Mouse (Mus musculus) forebrain, embryonic 12.5 days (tissue): Measurements from ENCODE around the gene Snapc2. TPM values are rescaled to one million over a fixed set of nuclear protein-coding genes. Genes with fewer than 3 reads are reported as not detected.

Source experiments
- ATAC-seq: fragments of 200-750 bp; cut with Nextera tagmentation; 2 replicates; pipeline ENCODE4 v1.8.0; 2017; ENCODE audit warnings: moderate TSS enrichment; ENCODE audit not compliant: low FRiP score
- H3K27ac ChIP-seq: fragments of 300-500 bp; sonication (generic); 2 replicates; pipeline ENCODE4 v1.5.1; 2016; ENCODE audit warnings: mild to moderate bottlenecking
- H3K27me3 ChIP-seq: fragments of 300-500 bp; sonication (generic); 2 replicates; pipeline ENCODE4 v1.6.1; 2016; ENCODE audit warnings: mild to moderate bottlenecking
- H3K36me3 ChIP-seq: fragments of 300-500 bp; sonication (generic); replicated peaks from 2 replicates; pipeline ENCODE4 v1.6.1; 2016; ENCODE audit warnings: mild to moderate bottlenecking
- H3K4me1 ChIP-seq: fragments of 300-500 bp; sonication (generic); 2 replicates; pipeline ENCODE4 v1.6.1; 2016
- H3K4me2 ChIP-seq: fragments of 300-500 bp; sonication (generic); 2 replicates; pipeline ENCODE4 v1.6.1; 2016; ENCODE audit warnings: mild to moderate bottlenecking, moderate library complexity
- H3K4me3 ChIP-seq: fragments of 300-500 bp; sonication (generic); replicated peaks from 2 replicates; pipeline ENCODE4 v1.5.1; 2016; ENCODE audit warnings: mild to moderate bottlenecking
- H3K9ac ChIP-seq: fragments of 300-500 bp; sonication (generic); 2 replicates; pipeline ENCODE4 v1.6.1; 2016; ENCODE audit warnings: mild to moderate bottlenecking
- H3K9me3 ChIP-seq: fragments of 300-500 bp; sonication (generic); 2 replicates; pipeline ENCODE4 v1.6.1; 2016
- WGBS: fragments of 180-500 bp; shearing (Covaris S2); methylation state at CpG from one replicate; pipeline ENCODE4 v1.1.7; 2016; 5-methylcytosine and 5-hydroxymethylcytosine counted together
- polyA plus RNA-seq: library from polyadenylated mRNA; unstranded; fragments of >200 nt; fragmentation: Nextera tagmentation; extraction: Ambion mirVana; gene quantifications from 2 replicates; pipeline ENCODE4 v1.2.1, GENCODE M21; 2016

Snapc2 gene
- polyA plus RNA-seq, 1 experiment from 2014 or later, result 67.2 TPM

DNA sequence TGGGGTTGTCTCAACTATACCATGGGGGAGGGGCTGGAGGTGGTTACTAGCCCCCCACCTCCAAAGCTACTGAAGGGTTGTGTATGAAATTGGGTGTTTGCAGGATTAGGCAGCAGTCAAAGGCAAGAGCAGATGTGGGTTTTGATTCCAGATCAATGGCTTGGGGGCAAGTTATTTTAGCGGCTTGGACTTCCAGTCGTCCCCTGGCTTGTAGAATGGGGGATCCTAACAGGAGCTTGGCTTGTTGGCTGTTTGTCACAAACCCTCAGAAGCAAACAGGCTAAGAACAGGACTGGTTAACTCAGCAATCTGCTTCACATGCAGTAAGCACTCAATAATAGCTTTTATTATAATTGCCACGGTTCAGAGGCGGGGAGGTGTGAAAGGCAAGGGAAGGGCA is 4.5 kb downstream of the Snapc2 start:
- Histone ChIP-seq H3K36me3 (peaks cover 61% of the 10 kb centered on the region), H3K4me3 (peak overlapping the region; percentile 83), H3K9ac (peak overlapping the region; percentile 90), H3K9me3 (no peaks in the 10 kb centered on the region), H3K4me1 (peaks cover 43% of the 10 kb centered on the region), H3K4me2 (peak overlapping the region; percentile 61), H3K27me3 (no peaks in the 10 kb centered on the region), H3K27ac (peak overlapping the region; percentile 97; the same call in 1 of the 2 replicates)
- WGBS, result 66% methylated on average over 4 of the region's 4 CpGs
- ATAC-seq, result no peak

DNA sequence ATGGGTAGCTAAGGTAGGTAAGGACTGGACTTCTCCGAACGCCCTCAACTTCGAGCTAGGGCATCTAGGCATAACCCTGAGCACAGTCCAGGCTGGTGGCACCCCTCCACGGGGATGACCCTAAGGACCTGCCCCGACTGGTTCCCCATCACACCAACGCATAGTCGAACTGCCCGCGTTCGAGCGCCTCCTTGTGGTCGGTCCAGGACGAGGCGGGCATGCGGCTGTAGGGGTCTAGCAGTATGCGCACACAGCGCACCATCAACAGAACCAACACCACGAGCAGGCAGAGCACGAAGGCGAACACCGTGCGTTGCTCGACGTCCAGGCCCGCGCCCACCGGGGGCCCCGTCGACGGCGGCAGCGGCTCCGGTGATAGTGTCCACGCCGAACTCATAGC is 5.4 kb downstream of the Snapc2 start:
- Histone ChIP-seq H3K4me1 (peaks cover 40% of the 10 kb centered on the region), H3K4me2 (peak overlapping the region; percentile 61), H3K4me3 (peak overlapping the region; percentile 83), H3K27me3 (no peaks in the 10 kb centered on the region), H3K9ac (peak overlapping the region; percentile 90), H3K27ac (peak overlapping the region; percentile 97), H3K36me3 (peaks cover 69% of the 10 kb centered on the region), H3K9me3 (no peaks in the 10 kb centered on the region)
- ATAC-seq, result peak; percentile 73
- 1% methylated on average over 34 of the region's 35 CpGs for WGBS

DNA sequence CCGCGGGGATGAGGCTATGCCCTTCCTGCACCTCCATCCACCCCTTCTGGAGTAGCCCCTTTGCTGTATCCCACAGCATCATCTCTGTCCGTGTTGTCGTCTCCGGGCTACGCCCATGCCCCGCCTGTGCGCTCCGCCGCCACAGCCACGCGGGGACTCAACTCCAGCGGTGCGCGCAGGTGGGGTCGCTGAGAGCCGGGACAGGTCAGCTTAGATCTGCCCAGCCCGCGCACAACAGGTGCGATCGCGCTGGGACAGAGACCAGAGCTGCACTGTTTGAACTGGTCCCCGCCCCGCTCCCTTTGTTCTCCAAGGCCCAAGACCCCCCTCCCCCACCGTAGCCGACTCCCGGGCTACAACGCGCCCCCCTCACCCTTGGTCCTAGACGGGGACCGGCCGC is 5.8 kb downstream of the Snapc2 start:
- H3K9me3 ChIP-seq, result no peaks in the 10 kb centered on the region
- no peaks in the 10 kb centered on the region for H3K27me3 ChIP-seq
- H3K4me2 ChIP-seq, result peak overlapping the region; percentile 61
- H3K36me3 ChIP-seq, result peaks cover 74% of the 10 kb centered on the region
- ATAC-seq, result peak; percentile 81
- peak overlapping the region; percentile 97 for H3K27ac ChIP-seq
- H3K4me1 ChIP-seq, result peaks cover 38% of the 10 kb centered on the region
- peak overlapping the region; percentile 90 for H3K9ac ChIP-seq
- under 1% methylated on average over 30 of the region's 32 CpGs for WGBS
- peak overlapping the region; percentile 83 for H3K4me3 ChIP-seq

DNA sequence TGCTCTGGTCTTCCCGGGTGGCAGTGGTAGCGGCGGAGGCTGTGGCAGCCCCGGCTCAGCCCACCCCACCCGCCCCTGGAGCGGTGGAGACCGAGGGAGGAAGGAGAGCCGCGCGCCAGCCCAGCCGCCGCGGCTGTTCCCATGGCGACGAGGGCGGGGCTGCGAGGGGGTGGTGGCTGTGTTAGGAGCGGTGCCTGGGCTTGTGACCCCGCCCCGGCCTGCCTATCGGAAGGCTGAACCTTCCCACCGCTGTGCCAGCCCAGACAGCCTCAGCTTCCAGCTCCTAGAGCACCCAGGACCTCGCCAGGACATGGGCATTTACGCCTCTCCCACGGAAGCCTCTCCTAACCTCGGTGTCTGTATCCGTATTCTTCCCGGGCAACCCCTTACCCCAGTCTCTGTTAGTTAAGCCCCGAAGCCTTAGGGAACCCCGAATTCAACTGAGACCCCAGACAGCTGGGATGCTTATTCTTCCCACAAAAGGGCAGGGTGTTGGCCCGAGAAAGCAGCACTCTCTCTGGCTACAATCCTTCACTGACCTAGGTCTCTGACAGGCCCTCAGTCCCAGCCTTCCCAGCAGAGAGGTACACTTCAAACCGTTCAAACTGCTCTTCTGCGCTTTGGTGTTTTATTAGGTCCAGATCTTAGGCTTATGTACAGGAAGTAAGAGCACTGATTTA is 6.4 kb downstream of the Snapc2 start, which contains the start of gene Ctxn1:
Gene Ctxn1, minus strand, starts transcription at position 150 of the 680 bp plus-strand sequence.
- Histone ChIP-seq H3K4me3 (peak within 1 kb of the TSS; percentile 83), H3K4me1 (peaks cover 32% of the 10 kb centered on the region), H3K27ac (peak within 1 kb of the TSS; percentile 97), H3K9me3 (no peaks in the 10 kb centered on the region), H3K36me3 (peaks cover 80% of the 10 kb centered on the region), H3K9ac (peak within 1 kb of the TSS; percentile 90), H3K27me3 (no peaks in the 10 kb centered on the region), H3K4me2 (peak within 1 kb of the TSS; percentile 61)
- WGBS, result 7% methylated on average over 33 of the region's 33 CpGs
- ATAC-seq, result peak; percentile 94

DNA sequence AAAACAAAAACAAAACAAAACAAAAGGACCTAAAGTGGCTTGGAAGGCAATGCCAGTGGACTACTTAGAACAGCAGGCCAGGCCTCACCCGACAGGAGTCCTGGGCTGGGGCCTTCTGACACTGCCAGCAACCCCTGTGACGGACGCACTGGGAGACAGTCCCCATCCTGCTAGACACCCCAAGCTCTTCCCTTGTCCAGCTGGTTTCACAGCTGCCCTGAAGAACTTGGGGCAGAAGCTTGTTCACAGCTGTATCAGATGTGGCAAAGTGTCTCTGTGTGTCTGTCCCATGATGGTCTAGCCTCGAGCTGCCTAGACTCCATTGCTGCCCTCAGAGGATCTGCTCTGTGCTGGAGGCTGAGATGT is 6.9 kb downstream of the Snapc2 start:
- peak overlapping the region; percentile 97 for H3K27ac ChIP-seq
- peaks cover 29% of the 10 kb centered on the region for H3K4me1 ChIP-seq
- 83% methylated on average over 4 of the region's 4 CpGs for WGBS
- no peaks in the 10 kb centered on the region for H3K27me3 ChIP-seq
- H3K9me3 ChIP-seq, result no peaks in the 10 kb centered on the region
- no peak overlapping the region for H3K9ac ChIP-seq
- no peak overlapping the region for H3K4me2 ChIP-seq
- ATAC-seq, result no peak
- no peak overlapping the region; the same call in 1 of the 2 replicates for H3K4me3 ChIP-seq
- H3K36me3 ChIP-seq, result peaks cover 80% of the 10 kb centered on the region

GRCm38 (mm10) chr8:4263105-4263791 is 10.4 kb downstream of the Snapc2 start:
- peaks cover 86% of the 10 kb centered on the region for H3K36me3 ChIP-seq
- WGBS, result 89% methylated on average over 8 of the region's 8 CpGs

DNA sequence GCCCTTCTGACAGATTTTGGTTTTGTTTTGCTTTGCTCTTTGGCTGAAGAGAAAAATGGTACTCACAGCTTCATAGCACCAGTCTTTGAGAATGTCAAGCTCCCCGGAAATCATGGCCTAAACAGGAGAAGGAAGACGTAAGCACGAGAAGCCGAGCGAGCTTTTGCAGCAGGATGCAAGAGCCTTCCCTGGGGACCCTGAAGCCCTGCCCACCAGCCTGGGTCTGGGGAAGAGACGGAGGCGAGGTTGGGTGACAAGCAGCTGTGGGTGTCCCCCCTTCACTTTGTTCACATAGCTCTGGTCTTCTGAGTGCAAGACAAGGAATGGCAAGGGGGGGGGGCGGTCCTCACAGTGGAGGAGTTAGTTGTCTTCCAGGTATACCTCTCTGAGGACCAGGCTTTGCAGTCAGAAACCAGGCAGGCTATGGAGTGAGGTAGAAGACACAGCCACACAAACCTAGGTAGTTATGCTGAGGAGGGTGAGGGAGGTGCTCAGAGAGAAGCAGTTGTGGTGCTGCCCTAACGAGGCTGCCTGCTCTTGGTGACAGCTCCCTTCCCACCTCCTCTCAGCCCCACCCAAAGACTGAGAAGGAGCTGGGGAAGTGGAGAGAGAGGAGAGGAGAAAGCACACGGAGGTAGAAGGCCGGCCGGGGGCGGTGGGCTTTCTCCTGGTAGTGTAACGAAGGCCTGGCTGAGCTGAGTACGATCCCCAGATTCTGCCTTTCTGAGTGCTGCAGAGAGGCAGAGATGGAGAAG is 12.5 kb downstream of the Snapc2 start:
- no peak overlapping the region for H3K9ac ChIP-seq
- no peaks in the 10 kb centered on the region for H3K4me1 ChIP-seq
- no peaks in the 10 kb centered on the region for H3K27me3 ChIP-seq
- H3K4me3 ChIP-seq, result no peak overlapping the region
- H3K4me2 ChIP-seq, result no peak overlapping the region
- H3K27ac ChIP-seq, result no peak overlapping the region
- peaks cover 99% of the 10 kb centered on the region for H3K36me3 ChIP-seq
- WGBS, result 93% methylated on average over 15 of the region's 15 CpGs
- no peak for ATAC-seq
- H3K9me3 ChIP-seq, result no peaks in the 10 kb centered on the region

More at GRCm38 (mm10) chr8:4263105-4263791, 10.4 kb downstream of the Snapc2 start:
- no peaks in the 10 kb centered on the region for H3K27me3 ChIP-seq
- H3K9ac ChIP-seq, result no peak overlapping the region
- H3K4me3 ChIP-seq, result no peak overlapping the region
- H3K4me2 ChIP-seq, result no peak overlapping the region
- ATAC-seq, result no peak
- peaks cover 11% of the 10 kb centered on the region for H3K4me1 ChIP-seq
- H3K27ac ChIP-seq, result no peak overlapping the region
- no peaks in the 10 kb centered on the region for H3K9me3 ChIP-seq

DNA sequence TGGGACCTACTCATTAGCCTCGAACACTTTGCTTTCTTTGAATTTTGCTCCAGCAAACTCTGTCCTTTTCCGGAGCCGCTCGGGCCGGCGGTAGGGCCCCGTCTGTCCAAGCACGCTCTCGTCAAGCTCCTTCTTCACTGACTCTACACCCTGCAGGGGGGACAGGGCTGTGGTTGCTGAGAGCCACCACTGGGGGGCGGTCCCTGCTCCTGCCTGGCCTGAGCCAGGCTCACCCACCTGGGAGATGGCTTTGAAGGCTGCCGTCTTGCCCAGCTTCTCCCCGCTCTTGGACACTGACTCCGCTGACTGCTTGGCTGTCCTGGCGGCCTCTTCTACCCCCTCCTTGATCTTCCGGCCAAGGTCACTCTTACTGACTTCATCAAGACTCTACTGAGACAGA is 14.7 kb downstream of the Snapc2 start:
- Histone ChIP-seq H3K9me3 (no peaks in the 10 kb centered on the region), H3K27me3 (no peaks in the 10 kb centered on the region), H3K27ac (no peak overlapping the region), H3K4me1 (no peaks in the 10 kb centered on the region), H3K4me2 (no peak overlapping the region), H3K9ac (no peak overlapping the region), H3K4me3 (no peak overlapping the region), H3K36me3 (peaks cover 95% of the 10 kb centered on the region)
- 0 out of 2 replicates have a peak, but pooled peaks have one; percentile 51 for ATAC-seq
- 80% methylated on average over 15 of the region's 15 CpGs for WGBS

DNA sequence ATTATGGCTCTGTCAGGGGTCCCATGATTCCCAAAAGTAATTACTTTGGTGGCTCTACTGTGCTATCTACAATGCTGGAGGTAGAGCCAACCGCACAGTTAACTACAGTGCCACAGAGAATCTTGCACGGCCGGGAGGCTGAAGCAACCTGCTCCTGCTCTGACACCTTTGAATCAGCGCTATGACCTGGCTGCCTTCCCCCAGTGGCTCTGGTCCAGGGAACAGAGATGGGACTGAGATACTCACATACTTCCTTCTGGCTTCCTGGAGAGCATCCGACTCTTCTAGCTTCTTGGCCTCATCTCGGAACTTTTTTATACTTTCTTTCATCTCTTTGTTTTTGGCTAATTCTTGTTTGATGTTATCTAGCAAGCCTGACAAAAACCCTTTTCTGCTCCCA is 16.7 kb downstream of the Snapc2 start:
- Histone ChIP-seq H3K36me3 (peaks cover 90% of the 10 kb centered on the region), H3K27ac (no peak overlapping the region), H3K9ac (no peak overlapping the region), H3K4me1 (peaks cover under 1% of the 10 kb centered on the region), H3K4me2 (no peak overlapping the region), H3K4me3 (no peak overlapping the region), H3K9me3 (no peaks in the 10 kb centered on the region), H3K27me3 (no peaks in the 10 kb centered on the region)
- 88% methylated on average over 6 of the region's 6 CpGs for WGBS
- no peak for ATAC-seq

- peak; percentile 98 for ATAC-seq
- under 1% methylated on average over 39 of the region's 39 CpGs for whole genome bisulfite sequencing
These were observed 22.6 kb downstream of the Snapc2 start, which contains the start of gene Timm44 for GRCm38 (mm10) chr8:4275275-4276110. Gene Timm44 (minus strand): TSS chr8:4275913.

DNA sequence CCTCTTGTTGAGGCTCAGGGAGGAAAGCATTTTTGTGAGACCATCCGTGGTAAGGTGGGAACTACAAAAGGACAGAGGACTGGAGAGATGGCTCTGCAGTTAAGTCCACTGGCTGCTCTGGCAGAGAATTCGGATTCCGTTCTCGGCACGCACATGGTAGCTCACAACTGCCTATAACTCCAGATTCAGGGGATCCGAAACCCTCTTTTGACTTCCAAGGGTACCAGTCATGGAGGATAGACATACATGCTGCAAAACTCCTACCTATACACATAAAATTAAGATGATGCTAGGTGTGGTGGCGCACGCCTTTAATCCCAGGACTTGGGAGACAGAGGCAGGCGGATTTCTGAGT is 23.2 kb downstream of the Snapc2 start:
- 28% methylated on average over 9 of the region's 9 CpGs for WGBS
- peak overlapping the region; percentile 75 for H3K4me2 ChIP-seq
- peak overlapping the region; percentile 43; the same call in 1 of the 2 replicates for H3K27ac ChIP-seq

More at GRCm38 (mm10) chr8:4275275-4276110, 22.6 kb downstream of the Snapc2 start, which contains the start of gene Timm44:
- Histone ChIP-seq H3K4me1 (peaks cover 6% of the 10 kb centered on the region), H3K36me3 (peaks cover 32% of the 10 kb centered on the region), H3K9me3 (no peaks in the 10 kb centered on the region), H3K9ac (peak within 1 kb of the TSS; percentile 81), H3K4me3 (peak within 1 kb of the TSS; percentile 75), H3K27me3 (no peaks in the 10 kb centered on the region), H3K4me2 (peak within 1 kb of the TSS; percentile 75), H3K27ac (peak within 1 kb of the TSS; percentile 50)

More for the DNA sequence above, 23.2 kb downstream of the Snapc2 start:
- peak overlapping the region; percentile 81 for H3K9ac ChIP-seq
- ATAC-seq, result no peak
- H3K9me3 ChIP-seq, result no peaks in the 10 kb centered on the region
- peak overlapping the region; percentile 75 for H3K4me3 ChIP-seq
- peaks cover 27% of the 10 kb centered on the region for H3K36me3 ChIP-seq
- H3K27me3 ChIP-seq, result no peaks in the 10 kb centered on the region
- H3K4me1 ChIP-seq, result peaks cover 6% of the 10 kb centered on the region
